Mouse (Mus musculus) lung, postnatal 0 days (tissue): Measurements from ENCODE around the gene Pck2. TPM values are rescaled to one million over a fixed set of nuclear protein-coding genes. Genes with fewer than 3 reads are reported as not detected.

Experiments
- ATAC-seq: fragments of 200-750 bp; cut with Nextera tagmentation; 2 replicates; pipeline ENCODE4 v1.8.0; 2017; ENCODE audit warnings: moderate library complexity
- DNase-seq: peaks from one replicate; pipeline ENCODE4 v3.0.0-alpha.2; 2016; ENCODE audit warnings: low spot score
- H3K27ac ChIP-seq: fragments of 300-500 bp; sonication (generic); 2 replicates; pipeline ENCODE4 v1.5.1; 2014; ENCODE audit warnings: antibody characterized with exemption, mild to moderate bottlenecking, low read length, mixed read lengths
- H3K27me3 ChIP-seq: fragments of 300-500 bp; sonication (generic); replicated peaks from 2 replicates; pipeline ENCODE4 v1.6.1; 2014; ENCODE audit warnings: low read length, mixed read lengths; ENCODE audit not compliant: insufficient read depth
- H3K36me3 ChIP-seq: fragments of 300-500 bp; sonication (generic); 2 replicates; pipeline ENCODE4 v1.6.1; 2014; ENCODE audit warnings: low read length, mixed read lengths; ENCODE audit not compliant: insufficient read depth
- H3K4me1 ChIP-seq: fragments of 300-500 bp; sonication (generic); 2 replicates; pipeline ENCODE4 v1.6.1; 2014; ENCODE audit warnings: antibody characterized with exemption, low read depth, low read length, mixed read lengths; ENCODE audit not compliant: insufficient read depth
- H3K4me2 ChIP-seq: fragments of 300-500 bp; sonication (generic); replicated peaks from 2 replicates; pipeline ENCODE4 v1.6.1; 2014; ENCODE audit warnings: low read depth, mild to moderate bottlenecking, low read length, moderate library complexity, mixed read lengths
- H3K4me3 ChIP-seq: fragments of 300-500 bp; sonication (generic); 2 replicates; pipeline ENCODE4 v1.5.1; 2014; ENCODE audit warnings: low read depth, low read length
- H3K9ac ChIP-seq: fragments of 300-500 bp; sonication (generic); replicated peaks from 2 replicates; pipeline ENCODE4 v1.6.1; 2014; ENCODE audit warnings: low read depth, mild to moderate bottlenecking
- H3K9me3 ChIP-seq: fragments of 300-500 bp; sonication (generic); 2 replicates; pipeline ENCODE4 v1.6.1; 2016; ENCODE audit warnings: low read length, mixed read lengths
- CTCF ChIP-seq: IDR thresholded peaks from 2 replicates; pipeline ENCODE4 v1.5.1; 2016; ENCODE audit warnings: antibody characterized with exemption, mild to moderate bottlenecking
- EP300 ChIP-seq: IDR thresholded peaks from 2 replicates; pipeline ENCODE4 v1.6.1; 2016; ENCODE audit warnings: antibody characterized with exemption, mild to moderate bottlenecking, control low read depth
- WGBS: fragments of 180-500 bp; shearing (Covaris S2); extraction: QIAGEN DNeasy Blood & Tissue Kit; methylation state at CpG from one replicate; pipeline ENCODE4 v1.1.7; 2014; 5-methylcytosine and 5-hydroxymethylcytosine counted together
- polyA plus RNA-seq: library from polyadenylated mRNA; unstranded; fragments of >200 nt; fragmentation: Nextera tagmentation; extraction: Ambion mirVana; gene quantifications from 2 replicates; pipeline ENCODE4 v1.2.1, GENCODE M21; 2015

Pck2 gene
- polyA plus RNA-seq, 1 experiment from 2014 or later: 37.4 TPM

DNA sequence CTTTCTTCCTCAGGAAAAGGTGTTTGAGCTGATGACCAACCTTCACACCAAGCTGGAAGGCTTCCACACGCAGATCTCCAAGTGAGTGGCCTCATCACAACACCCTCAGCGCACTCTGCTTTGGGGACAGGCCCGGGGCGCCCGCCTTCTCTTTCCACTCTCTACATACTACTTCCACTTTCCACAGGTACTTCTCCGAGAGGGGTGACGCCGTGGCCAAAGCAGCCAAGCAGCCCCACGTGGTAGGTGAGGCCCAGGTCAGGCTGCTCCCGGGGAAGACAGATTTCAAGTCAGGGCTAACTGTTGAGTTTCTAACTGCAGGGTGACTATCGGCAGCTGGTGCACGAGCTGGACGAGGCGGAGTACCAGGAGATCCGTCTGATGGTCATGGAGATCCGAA lies 40.7 kb downstream of the Pck2 start:
- no peak for ATAC-seq
- no peak for TF ChIP-seq CTCF

DNA sequence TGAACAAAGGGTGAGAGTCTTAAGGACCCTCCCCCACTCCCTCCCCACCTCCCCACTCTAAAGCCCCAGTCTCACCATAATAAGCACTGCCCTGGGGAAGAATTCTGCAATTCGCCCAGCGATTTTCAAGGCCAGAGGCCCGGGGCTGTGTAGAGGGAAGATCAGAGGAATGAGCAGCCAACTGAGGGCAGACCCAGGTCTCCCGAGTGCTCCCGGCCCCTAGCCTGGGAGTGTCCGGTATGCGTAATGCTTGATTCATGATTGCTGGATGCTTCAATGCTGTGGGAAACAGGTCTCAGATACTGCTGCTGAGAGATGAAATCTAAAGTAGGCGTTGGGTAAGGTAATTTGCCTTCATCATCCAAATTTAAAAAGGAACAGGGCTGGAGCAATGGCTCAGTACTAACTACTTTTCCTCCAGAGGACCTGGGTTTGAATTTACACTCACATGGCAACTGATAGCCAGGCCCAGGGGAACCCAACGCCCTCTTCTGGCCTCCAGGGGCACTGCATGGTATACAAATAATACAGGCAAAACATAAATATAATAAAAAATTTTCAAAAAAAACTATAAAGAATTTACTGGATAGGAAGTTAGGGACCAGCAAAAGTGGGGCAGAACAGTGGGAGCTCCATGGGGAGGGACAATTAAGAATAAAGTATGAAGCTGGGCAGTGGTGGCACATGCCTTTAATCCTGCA lies 42.1 kb downstream of the Pck2 start:
- Histone ChIP-seq H3K27ac (no peak overlapping the region), H3K9ac (no peak overlapping the region), H3K27me3 (no peaks in the 10 kb centered on the region), H3K4me3 (no peak overlapping the region), H3K36me3 (peaks cover 18% of the 10 kb centered on the region; the same call in 1 of the 2 replicates), H3K9me3 (no peaks in the 10 kb centered on the region), H3K4me2 (no peak overlapping the region), H3K4me1 (no peaks in the 10 kb centered on the region; the same call in 1 of the 2 replicates)
- ATAC-seq (no peak), DNase-seq (no peak)
- no peak for TF ChIP-seq EP300
- peak; percentile 60 for TF ChIP-seq CTCF
- WGBS: 78% methylated on average over 9 of the region's 9 CpGs

More for the DNA sequence above, 40.7 kb downstream of the Pck2 start:
- H3K4me2 ChIP-seq: no peak overlapping the region
- no peak overlapping the region for H3K27ac ChIP-seq
- peaks cover 15% of the 10 kb centered on the region; the same call in 1 of the 2 replicates for H3K36me3 ChIP-seq
- H3K4me3 ChIP-seq: no peak overlapping the region
- no peaks in the 10 kb centered on the region for H3K9me3 ChIP-seq
- no peak overlapping the region for H3K9ac ChIP-seq
- WGBS: 93% methylated on average over 16 of the region's 16 CpGs
- no peaks in the 10 kb centered on the region; the same call in 1 of the 2 replicates for H3K4me1 ChIP-seq
- DNase-seq: no peak
- no peaks in the 10 kb centered on the region for H3K27me3 ChIP-seq

GRCm38 (mm10) chr14:55584303-55584701 lies 44.2 kb downstream of the Pck2 start:
- Histone ChIP-seq H3K4me3 (peak overlapping the region; percentile 57), H3K27ac (no peak overlapping the region), H3K4me2 (peak overlapping the region; percentile 81), H3K4me1 (no peaks in the 10 kb centered on the region; the same call in 1 of the 2 replicates), H3K36me3 (peaks cover 18% of the 10 kb centered on the region; the same call in 1 of the 2 replicates), H3K27me3 (no peaks in the 10 kb centered on the region), H3K9me3 (no peaks in the 10 kb centered on the region), H3K9ac (no peak overlapping the region)
- TF ChIP-seq EP300 (no peak), CTCF (no peak)
- no peak for ATAC-seq
- DNase-seq: no peak
- WGBS: 38% methylated on average over 5 of the region's 5 CpGs

- H3K9me3 ChIP-seq: no peaks in the 10 kb centered on the region
- peak within 1 kb of the TSS; percentile 81 for H3K4me2 ChIP-seq
- H3K9ac ChIP-seq: peak within 1 kb of the TSS; percentile 43; the same call in 1 of the 2 replicates
- 5% methylated on average over 42 of the region's 43 CpGs for WGBS
- DNase-seq (peak; percentile 91), ATAC-seq (peak; percentile 95)
- H3K27me3 ChIP-seq: no peaks in the 10 kb centered on the region
- peaks cover 18% of the 10 kb centered on the region; the same call in 1 of the 2 replicates for H3K36me3 ChIP-seq
- no peaks in the 10 kb centered on the region; the same call in 1 of the 2 replicates for H3K4me1 ChIP-seq
- H3K27ac ChIP-seq: peak within 1 kb of the TSS; percentile 47; the same call in 1 of the 2 replicates
- peak within 1 kb of the TSS; percentile 57 for H3K4me3 ChIP-seq
- TF ChIP-seq CTCF: peak; percentile 7; the same call in 1 of the 2 replicates
- no peak for TF ChIP-seq EP300
These were observed 44.9 kb downstream of the Pck2 start, which contains the start of gene Emc9 for GRCm38 (mm10) chr14:55584702-55585565. Gene Emc9 (minus strand): TSS chr14:55585302.

DNA sequence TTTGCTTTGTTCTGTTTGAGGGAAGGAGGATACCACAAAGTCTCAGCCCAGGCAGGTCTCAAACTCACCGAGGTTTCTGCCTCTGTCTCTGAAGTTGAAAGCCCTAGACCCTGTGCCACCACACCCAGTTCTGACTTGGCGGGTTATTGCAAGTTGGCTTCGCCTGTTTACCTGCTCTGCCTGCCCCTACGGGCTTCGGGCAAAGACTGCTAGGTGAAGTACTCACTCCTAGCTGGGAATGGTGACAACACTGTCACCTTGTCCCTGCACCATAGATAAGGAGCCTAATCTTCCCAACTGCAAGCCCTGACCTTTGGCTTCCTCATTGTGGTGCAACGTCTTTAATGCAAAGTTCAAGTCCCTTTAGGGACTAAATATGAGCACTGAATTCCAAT lies 45.5 kb downstream of the Pck2 start:
- DNase-seq (no peak), ATAC-seq (peak; percentile 18)
- Histone ChIP-seq H3K36me3 (peaks cover 12% of the 10 kb centered on the region; the same call in 1 of the 2 replicates), H3K4me2 (peak overlapping the region; percentile 81), H3K9me3 (no peaks in the 10 kb centered on the region), H3K4me3 (peak overlapping the region; percentile 57), H3K4me1 (peaks cover 4% of the 10 kb centered on the region; the same call in 1 of the 2 replicates), H3K9ac (no peak overlapping the region), H3K27me3 (no peaks in the 10 kb centered on the region), H3K27ac (peak overlapping the region; percentile 47; the same call in 1 of the 2 replicates)
- 48% methylated on average over 6 of the region's 6 CpGs for WGBS
- no peak for TF ChIP-seq EP300
- no peak for TF ChIP-seq CTCF

DNA sequence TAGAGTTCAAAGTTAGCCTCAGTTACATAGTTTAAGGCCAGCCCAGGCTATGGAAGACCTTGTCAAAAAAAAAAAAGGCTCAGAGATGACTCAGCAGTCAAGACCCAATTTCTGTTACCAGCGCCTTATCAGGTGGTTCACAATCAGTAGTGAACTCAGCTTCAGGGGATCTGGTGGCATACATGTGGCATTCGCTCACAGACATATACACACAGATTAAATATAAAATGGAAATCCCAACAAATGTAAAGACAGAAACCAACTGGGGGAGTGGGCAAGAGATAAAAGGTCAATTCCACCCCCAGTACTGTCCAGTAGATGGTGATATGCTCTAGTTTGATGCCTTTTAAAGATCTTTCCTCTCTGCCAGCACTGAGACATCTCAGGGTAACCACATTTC lies 46.1 kb downstream of the Pck2 start:
- no peak for DNase-seq
- no peak overlapping the region for H3K4me3 ChIP-seq
- no peaks in the 10 kb centered on the region for H3K9me3 ChIP-seq
- H3K9ac ChIP-seq: no peak overlapping the region
- no peak overlapping the region for H3K27ac ChIP-seq
- peaks cover 4% of the 10 kb centered on the region; the same call in 1 of the 2 replicates for H3K4me1 ChIP-seq
- no peak overlapping the region for H3K4me2 ChIP-seq
- H3K27me3 ChIP-seq: no peaks in the 10 kb centered on the region
- peaks cover 9% of the 10 kb centered on the region; the same call in 1 of the 2 replicates for H3K36me3 ChIP-seq
- WGBS: 91% methylated on average over 2 of the region's 2 CpGs
- TF ChIP-seq CTCF: no peak
- no peak for TF ChIP-seq EP300
- no peak for ATAC-seq
